Mouse (Mus musculus): ENCODE data around the gene Celf5.

DNA sequence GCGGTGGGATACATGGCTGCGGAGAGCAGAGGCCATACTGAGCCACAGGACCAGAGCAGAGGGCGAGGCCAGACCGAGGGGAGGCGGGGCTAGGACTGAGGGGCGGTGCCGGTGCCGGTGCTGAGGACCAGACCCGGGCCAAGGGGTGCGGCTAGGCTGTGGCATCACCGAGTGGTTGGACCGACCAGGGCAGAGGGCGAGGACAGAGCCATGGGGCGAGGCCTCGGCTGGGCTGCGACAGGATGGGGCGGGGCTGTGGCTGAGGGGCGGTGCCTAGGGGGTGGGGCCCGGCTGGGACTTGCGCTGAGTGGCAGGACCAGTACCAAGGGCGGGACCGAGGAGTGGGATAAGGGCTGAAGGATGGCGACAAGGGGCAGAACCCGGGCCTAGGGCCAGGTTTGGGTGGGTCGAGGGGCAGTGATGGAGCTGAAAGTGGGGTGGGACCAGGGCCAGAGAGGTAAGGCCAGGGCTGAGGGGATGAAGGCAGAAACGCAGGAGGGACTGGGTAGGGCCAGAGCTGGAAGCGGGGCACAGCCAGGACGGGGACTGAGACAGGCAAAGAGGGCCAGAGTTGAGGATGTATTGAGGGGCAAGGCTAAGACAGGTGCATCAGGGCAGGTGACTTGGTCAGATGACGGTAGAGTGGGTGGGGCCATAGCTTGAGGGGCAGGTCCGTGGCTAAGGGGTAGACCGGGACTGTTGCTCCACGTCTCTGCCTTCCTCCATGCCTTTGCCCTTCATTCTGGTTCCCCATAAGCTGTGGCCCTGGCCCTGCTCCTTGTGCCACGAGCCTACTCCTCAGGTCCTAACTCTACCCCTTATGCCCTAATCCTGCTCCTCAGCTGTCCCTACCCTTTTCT is 17.9 kb downstream of the Celf5 start:
- TF ChIP-seq POLR2A (IDR thresholded peaks at IDR 0.05; ENCODE audit: low read depth, low read length), result no peak
- no peak for TF ChIP-seq CTCF (IDR thresholded peaks at IDR 0.05; ENCODE audit: extremely low read depth, insufficient read depth, insufficient read length, insufficient replicate concordance)

Data from spleen, adult 2 months (tissue).